Mouse (Mus musculus) left cerebral cortex, postnatal 25 days (tissue): ENCODE data around the gene Trpm7. TPM values are rescaled to one million over a fixed set of nuclear protein-coding genes. Genes with fewer than 3 reads are reported as not detected.

ENCODE experiments used
- DNase-seq, 2 experiments: peaks; one replicate each; pipeline ENCODE4 v3.0.0; 2022; ENCODE audit warnings: low spot score in 2 of 2, mixed read lengths in 1 of 2
- intact Hi-C: fragments of 180-260 bp; cut with DNase I; formaldehyde crosslinking; loops from one replicate; pipeline ENCODE4 v1.15.1; 2025
- microRNA-seq, 2 experiments: library from miRNA; unstranded; fragments of <30 nt; microRNA quantifications; one replicate each; pipeline ENCODE4 v1.2.0; 2022
- total RNA-seq, 2 experiments: library from RNA; stranded (reverse); gene quantifications; 2 replicates each; pipeline ENCODE4 v1.2.3; 2021

Trpm7 gene
- total RNA-seq, 2 experiments from 2014 or later = 36.4 to 43.1 TPM

DNA sequence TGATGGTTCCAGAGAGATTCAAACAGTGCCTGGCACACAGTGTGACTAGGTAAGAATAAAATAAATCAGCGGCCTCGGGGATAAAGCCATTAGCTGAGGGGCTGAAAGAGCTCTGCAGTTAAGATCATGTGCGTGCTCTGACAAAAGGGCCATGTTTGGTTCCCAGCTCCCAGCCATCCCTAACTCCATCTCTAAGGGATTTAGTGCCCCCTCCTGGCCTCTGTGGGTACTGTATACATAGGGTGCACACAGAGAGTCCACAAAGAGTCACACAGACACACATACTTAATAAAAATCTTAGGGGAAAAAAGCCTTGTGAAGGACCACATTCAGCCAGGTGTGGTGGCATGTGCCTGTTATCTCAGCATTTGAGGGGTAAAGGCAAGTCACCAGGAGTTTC lies 108.4 kb downstream of the Trpm7 start:
- no peak for DNase-seq
- intact Hi-C loops = no loop called here

- peak in 1 of 2 experiments; percentile 45 for DNase-seq
- intact Hi-C loops = no loop called here
Measured at GRCm38 (mm10) chr2:126765867-126766582, 110.0 kb downstream of the Trpm7 start.

- intact Hi-C loops = loop anchor here (10.0 kb wide), 1 partner anchor 465 kb away; no protein-coding TSS in a partner anchor
- no peak for DNase-seq
Measured at GRCm38 (mm10) chr2:126759351-126759750, 116.7 kb downstream of the Trpm7 start.

DNA sequence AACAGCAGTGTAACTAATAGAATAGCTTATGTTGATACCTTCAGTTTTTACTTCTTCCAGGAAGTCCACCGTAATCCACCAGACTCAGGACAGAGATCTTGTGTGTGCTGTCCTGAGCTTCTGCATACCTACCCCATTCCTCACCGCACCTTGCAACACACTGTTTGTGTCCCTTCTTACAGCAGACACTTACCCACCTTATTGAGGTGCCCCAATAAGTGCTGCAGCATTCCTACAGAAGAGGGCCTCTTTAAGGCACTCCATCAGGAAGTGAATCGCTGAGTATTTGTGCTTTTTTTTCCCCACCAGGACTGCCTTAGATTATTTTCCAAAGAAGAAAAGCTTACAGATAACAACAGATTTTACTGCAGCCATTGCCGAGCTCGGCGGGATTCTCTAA lies 120.4 kb downstream of the Trpm7 start:
- intact Hi-C loops = loop anchor here (10.0 kb wide), 1 partner anchor 469 kb away; no protein-coding TSS in a partner anchor

DNA sequence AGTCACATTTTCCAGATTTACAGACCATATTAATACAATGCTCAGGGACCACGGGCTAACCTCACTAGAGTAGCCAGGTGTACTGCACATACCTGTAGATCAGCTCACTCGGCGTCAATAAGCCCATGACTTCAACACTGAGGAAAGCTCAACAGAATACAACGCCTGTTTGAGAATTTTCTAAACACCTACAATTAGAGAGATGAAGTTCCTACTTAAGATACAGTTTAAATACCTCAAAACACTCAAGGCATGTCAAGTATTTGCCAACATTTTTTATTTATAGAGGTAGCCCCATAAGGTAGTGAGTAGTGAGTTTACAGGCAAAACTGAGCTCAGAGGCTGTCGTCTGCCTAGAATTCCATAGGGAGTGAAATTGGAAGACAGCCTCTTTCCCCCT lies 132.6 kb downstream of the Trpm7 start:
- intact Hi-C loops = no loop called here
- DNase-seq = no peak

More for the DNA sequence above, 120.4 kb downstream of the Trpm7 start:
- DNase-seq = no peak

Small RNA genes lying within 50 kb of the gene (microRNA-seq; reads per million reads assigned to microRNA genes)
- 0.99 to 2.0 reads per million in 2 experiments for gene Mir3473g

Other genes starting within 250 kb of the Trpm7 start
- 10 to 100 TPM; 19.2 to 20.7 TPM for gene Gabpb1, start 199.9 kb downstream of the Trpm7 start, total RNA-seq
- 10 to 100 TPM; 44.5 to 46.3 TPM for gene Usp8, start 168.9 kb downstream of the Trpm7 start, total RNA-seq
- gene Usp50, start 92.8 kb downstream of the Trpm7 start, total RNA-seq = under 1 TPM in 1 of 2 experiments, not detected in 1; 0.37 TPM
- gene Sppl2a, start 57.0 kb upstream of the Trpm7 start, total RNA-seq = 10 to 100 TPM; 27.8 to 28.4 TPM
- gene Ap4e1, start 132.5 kb upstream of the Trpm7 start, total RNA-seq = 10 to 100 TPM in 1 of 2 experiments, 1 to 10 TPM in 1; 9.8 to 12.0 TPM
- 10 to 100 TPM; 22.5 to 29.7 TPM for gene Blvra, start 194.4 kb upstream of the Trpm7 start, total RNA-seq